Mouse (Mus musculus): Measurements from ENCODE around the gene Pheta2. TPM values are rescaled to one million over a fixed set of nuclear protein-coding genes. Genes with fewer than 3 reads are reported as not detected.

Gene Pheta2
- polyA plus RNA-seq (2015; fragmentation: Nextera tagmentation; extraction: Ambion mirVana), result 3.0 and 3.7 TPM in 2 replicates

DNA sequence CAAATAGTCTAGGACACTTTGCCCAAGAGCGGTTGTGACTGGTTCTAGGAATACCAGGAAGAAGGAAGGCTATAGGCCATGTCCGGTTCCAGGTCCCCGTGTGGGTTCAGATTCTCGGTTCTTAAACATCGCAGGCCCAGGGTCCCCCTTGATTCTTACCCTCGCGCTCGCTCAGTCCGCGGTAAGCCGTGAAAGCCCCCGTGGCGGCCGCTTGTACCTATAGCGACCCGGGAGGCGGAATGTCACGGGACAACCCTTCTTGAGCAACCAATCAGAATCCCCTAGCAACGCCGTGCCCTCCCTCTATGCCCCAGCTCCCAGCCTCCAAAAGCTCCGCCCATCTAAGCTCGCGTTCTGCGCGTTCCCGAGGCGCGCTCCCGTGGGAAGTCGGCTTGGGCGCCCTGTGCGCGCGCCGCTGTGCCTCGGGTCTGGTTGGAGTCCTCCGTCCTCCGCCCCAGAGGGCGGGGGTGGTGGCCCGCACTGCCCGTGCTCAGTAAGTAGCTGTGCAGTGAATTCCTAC is at the start of gene Pheta2, which contains the start of the genes Naga and Smdt1:
Pheta2 (plus strand) TSS at position 350 of the 520 bp plus-strand sequence.
Naga (minus strand) TSS at position 333 of the 520 bp plus-strand sequence.
Smdt1 (plus strand) TSS at position 367 of the 520 bp plus-strand sequence.
- peak within 1 kb of the TSS; percentile 58 for H3K4me3 ChIP-seq

DNA sequence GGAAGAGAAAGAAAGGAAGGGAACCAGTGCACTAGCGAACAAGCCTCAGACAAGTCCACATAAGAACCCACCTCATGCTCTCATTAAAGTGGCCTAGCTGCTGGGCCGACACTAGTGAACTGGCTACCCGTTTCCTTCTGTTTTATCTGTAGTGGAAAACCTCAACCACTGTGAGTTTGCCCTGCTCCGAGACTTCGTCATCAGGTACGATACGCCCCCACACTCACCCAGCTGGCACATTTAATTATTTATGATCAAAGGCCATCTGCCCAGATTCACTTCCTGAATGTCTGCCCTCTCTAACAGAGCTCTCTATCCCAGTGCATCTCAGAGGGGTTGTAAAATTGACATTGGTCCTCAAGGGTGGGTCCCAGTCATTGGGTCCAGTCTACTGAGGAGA is 48.5 kb upstream of the Pheta2 start:
- no peak for ATAC-seq (ENCODE audit: low read depth)
- Histone ChIP-seq H3K4me1 (replicated peaks) (peaks cover 28% of the 10 kb centered on the region), H3K9me3 (no peaks in the 10 kb centered on the region), H3K36me3 (peaks cover 78% of the 10 kb centered on the region), H3K4me3 (no peak overlapping the region), H3K4me2 (no peak overlapping the region), H3K9ac (no peak overlapping the region), H3K27ac (replicated peaks) (no peak overlapping the region), H3K27me3 (no peaks in the 10 kb centered on the region)
- WGBS, result 70% methylated on average over 7 of the region's 7 CpGs

More for the DNA sequence above, at the start of gene Pheta2, which contains the start of the genes Naga and Smdt1:
- Histone ChIP-seq H3K36me3 (peaks cover 21% of the 10 kb centered on the region), H3K27ac (replicated peaks) (peak within 1 kb of the TSS; percentile 28; the same call in 1 of the 2 replicates), H3K4me2 (peak within 1 kb of the TSS; percentile 65), H3K4me1 (replicated peaks) (peaks cover 39% of the 10 kb centered on the region), H3K9me3 (no peaks in the 10 kb centered on the region), H3K27me3 (peaks cover 25% of the 10 kb centered on the region), H3K9ac (peak within 1 kb of the TSS; percentile 73)
- ATAC-seq (ENCODE audit: low read depth), result peak; percentile 84
- WGBS, result under 1% methylated on average over 41 of the region's 41 CpGs

DNA sequence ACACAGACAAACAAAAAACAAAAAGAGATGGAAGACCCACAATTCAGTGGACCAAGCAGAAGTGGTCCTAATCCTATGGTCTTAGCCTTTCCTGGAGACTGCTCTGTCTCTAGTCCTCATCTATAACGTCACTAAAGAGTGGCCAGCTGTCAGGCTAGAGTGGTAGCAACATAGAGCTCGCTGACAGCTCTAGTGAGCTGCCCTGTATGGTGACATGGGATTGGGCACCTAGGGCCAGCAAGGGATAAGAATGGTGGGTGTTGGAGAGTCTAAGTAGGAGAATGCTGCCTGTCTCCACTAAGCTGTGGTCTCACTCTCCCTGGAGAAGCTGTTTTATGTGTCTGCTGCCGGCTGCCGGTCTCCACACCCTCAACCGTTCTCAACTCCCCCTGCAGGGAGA is 45.9 kb upstream of the Pheta2 start:
- peak; percentile 53 for ATAC-seq (ENCODE audit: low read depth)
- Histone ChIP-seq H3K27me3 (no peaks in the 10 kb centered on the region), H3K4me1 (replicated peaks) (peaks cover 28% of the 10 kb centered on the region), H3K9ac (peak overlapping the region; percentile 38; the same call in 1 of the 2 replicates), H3K36me3 (peaks cover 52% of the 10 kb centered on the region), H3K27ac (replicated peaks) (peak overlapping the region; percentile 78), H3K4me2 (peak overlapping the region; percentile 33), H3K9me3 (no peaks in the 10 kb centered on the region), H3K4me3 (no peak overlapping the region; the same call in 1 of the 2 replicates)
- 11% methylated on average over 5 of the region's 5 CpGs for WGBS

- Histone ChIP-seq H3K9me3 (no peaks in the 10 kb centered on the region), H3K9ac (peak overlapping the region; percentile 38; the same call in 1 of the 2 replicates), H3K4me1 (replicated peaks) (peaks cover 28% of the 10 kb centered on the region), H3K4me3 (no peak overlapping the region; the same call in 1 of the 2 replicates), H3K4me2 (peak overlapping the region; percentile 33), H3K36me3 (peaks cover 47% of the 10 kb centered on the region), H3K27ac (replicated peaks) (peak overlapping the region; percentile 78), H3K27me3 (no peaks in the 10 kb centered on the region)
- WGBS, result 1% methylated on average over 7 of the region's 7 CpGs
- peak; percentile 92 for ATAC-seq (ENCODE audit: low read depth)
Measured at GRCm38 (mm10) chr15:82293271-82293711, 45.5 kb upstream of the Pheta2 start.

- no peaks in the 10 kb centered on the region for H3K27me3 ChIP-seq
- H3K9me3 ChIP-seq, result no peaks in the 10 kb centered on the region
- peaks cover 39% of the 10 kb centered on the region for H3K36me3 ChIP-seq
- WGBS, result 39% methylated on average over 8 of the region's 8 CpGs
- H3K27ac ChIP-seq (replicated peaks), result peak overlapping the region; percentile 78
- no peak overlapping the region for H3K4me2 ChIP-seq
- ATAC-seq (ENCODE audit: low read depth), result peak; percentile 38; the same call in 1 of the 2 replicates
- H3K4me1 ChIP-seq (replicated peaks), result peaks cover 28% of the 10 kb centered on the region
- no peak overlapping the region for H3K9ac ChIP-seq
- H3K4me3 ChIP-seq, result no peak overlapping the region
Measured at GRCm38 (mm10) chr15:82294059-82294458, 44.7 kb upstream of the Pheta2 start.

DNA sequence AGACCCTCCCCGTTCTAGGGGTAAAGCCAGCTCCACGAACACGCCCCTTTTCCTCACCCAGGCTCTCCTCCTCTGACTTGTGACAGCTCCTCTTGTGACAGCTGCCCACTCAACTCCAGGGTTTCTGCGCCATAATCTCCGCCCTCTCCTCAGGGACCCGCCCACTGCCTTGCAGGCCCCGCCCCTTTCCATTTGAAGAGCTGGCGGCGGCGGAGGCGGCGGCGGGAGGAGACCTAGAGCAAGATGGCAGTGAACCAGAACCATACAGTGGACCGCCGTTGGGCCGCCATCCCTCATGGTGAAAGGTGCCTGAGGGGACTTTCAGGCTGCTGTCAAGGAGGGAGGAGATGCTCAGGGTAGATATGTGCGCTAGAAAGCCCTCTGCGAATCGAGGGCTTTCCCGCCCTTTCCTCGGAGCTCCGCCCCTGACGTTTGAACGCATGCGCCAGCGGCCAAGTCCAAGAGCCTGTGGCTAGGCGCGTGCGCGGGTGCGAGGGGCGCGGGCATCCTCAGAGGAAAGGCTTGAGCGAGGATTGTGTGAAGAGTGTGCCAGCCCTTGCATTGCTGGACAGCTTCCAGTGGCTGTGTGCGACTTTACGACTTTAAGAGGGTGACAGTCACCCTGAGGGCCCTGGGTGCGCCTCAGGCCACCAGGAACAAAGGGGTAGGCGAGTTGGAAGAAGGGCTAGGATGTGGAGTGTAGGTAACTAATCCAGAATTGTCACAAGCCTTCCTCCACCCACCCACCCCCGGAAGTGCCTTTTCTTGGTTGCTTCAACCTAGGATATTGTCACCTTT is 39.8 kb upstream of the Pheta2 start, which contains the start of gene Wbp2nl:
Wbp2nl (plus strand) TSS at position 191 of the 798 bp plus-strand sequence.
- 62% methylated on average over 39 of the region's 39 CpGs for WGBS

GRCm38 (mm10) chr15:82307107-82307506 is 31.6 kb upstream of the Pheta2 start:
- WGBS, result 81% methylated on average over 3 of the region's 3 CpGs
- H3K4me3 ChIP-seq, result no peak overlapping the region
- no peak overlapping the region for H3K9ac ChIP-seq
- H3K27ac ChIP-seq (replicated peaks), result no peak overlapping the region
- no peak for ATAC-seq (ENCODE audit: low read depth)
- no peaks in the 10 kb centered on the region for H3K27me3 ChIP-seq
- H3K4me2 ChIP-seq, result no peak overlapping the region
- no peaks in the 10 kb centered on the region for H3K9me3 ChIP-seq
- no peaks in the 10 kb centered on the region for H3K4me1 ChIP-seq (replicated peaks)
- no peaks in the 10 kb centered on the region for H3K36me3 ChIP-seq

More for the DNA sequence above, 39.8 kb upstream of the Pheta2 start, which contains the start of gene Wbp2nl:
- H3K36me3 ChIP-seq, result no peaks in the 10 kb centered on the region
- no peak for ATAC-seq (ENCODE audit: low read depth)
- H3K4me3 ChIP-seq, result no peak within 1 kb of the TSS
- H3K9ac ChIP-seq, result no peak within 1 kb of the TSS
- peak within 1 kb of the TSS; percentile 7; the same call in 1 of the 2 replicates for H3K4me2 ChIP-seq
- H3K27ac ChIP-seq (replicated peaks), result no peak within 1 kb of the TSS
- peaks cover 8% of the 10 kb centered on the region for H3K4me1 ChIP-seq (replicated peaks)
- H3K27me3 ChIP-seq, result no peaks in the 10 kb centered on the region
- H3K9me3 ChIP-seq, result no peaks in the 10 kb centered on the region

- Histone ChIP-seq H3K4me3 (no peak overlapping the region), H3K36me3 (no peaks in the 10 kb centered on the region), H3K9ac (no peak overlapping the region), H3K4me1 (replicated peaks) (no peaks in the 10 kb centered on the region), H3K27ac (replicated peaks) (no peak overlapping the region), H3K27me3 (no peaks in the 10 kb centered on the region), H3K9me3 (no peaks in the 10 kb centered on the region), H3K4me2 (no peak overlapping the region)
- WGBS, result 80% methylated on average over 3 of the region's 3 CpGs
- ATAC-seq (ENCODE audit: low read depth), result no peak
Measured at GRCm38 (mm10) chr15:82308416-82308815, 30.3 kb upstream of the Pheta2 start.

- Histone ChIP-seq H3K9ac (no peak overlapping the region), H3K27ac (replicated peaks) (no peak overlapping the region), H3K4me1 (replicated peaks) (no peaks in the 10 kb centered on the region; the same call in 1 of the 2 replicates), H3K27me3 (no peaks in the 10 kb centered on the region), H3K4me3 (no peak overlapping the region), H3K9me3 (no peaks in the 10 kb centered on the region), H3K36me3 (no peaks in the 10 kb centered on the region), H3K4me2 (no peak overlapping the region)
- WGBS, result 87% methylated on average over 6 of the region's 6 CpGs
- no peak for ATAC-seq (ENCODE audit: low read depth)
Measured at GRCm38 (mm10) chr15:82317839-82318238, 20.9 kb upstream of the Pheta2 start.

GRCm38 (mm10) chr15:82319613-82320012 is 19.1 kb upstream of the Pheta2 start:
- ATAC-seq (ENCODE audit: low read depth), result no peak

GRCm38 (mm10) chr15:82322195-82322594 is 16.5 kb upstream of the Pheta2 start:
- Histone ChIP-seq H3K9ac (no peak overlapping the region), H3K4me3 (no peak overlapping the region), H3K27me3 (no peaks in the 10 kb centered on the region), H3K36me3 (no peaks in the 10 kb centered on the region), H3K4me2 (no peak overlapping the region), H3K9me3 (no peaks in the 10 kb centered on the region), H3K4me1 (replicated peaks) (no peaks in the 10 kb centered on the region; the same call in 1 of the 2 replicates), H3K27ac (replicated peaks) (no peak overlapping the region)
- 68% methylated on average over 8 of the region's 8 CpGs for WGBS
- no peak for ATAC-seq (ENCODE audit: low read depth)

More at GRCm38 (mm10) chr15:82319613-82320012, 19.1 kb upstream of the Pheta2 start:
- WGBS, result 72% methylated on average over 1 of the region's 1 CpGs
- no peak overlapping the region for H3K9ac ChIP-seq
- no peaks in the 10 kb centered on the region for H3K27me3 ChIP-seq
- no peaks in the 10 kb centered on the region; the same call in 1 of the 2 replicates for H3K4me1 ChIP-seq (replicated peaks)
- H3K4me2 ChIP-seq, result no peak overlapping the region
- no peak overlapping the region for H3K4me3 ChIP-seq
- H3K36me3 ChIP-seq, result no peaks in the 10 kb centered on the region
- H3K27ac ChIP-seq (replicated peaks), result no peak overlapping the region
- no peaks in the 10 kb centered on the region for H3K9me3 ChIP-seq

DNA sequence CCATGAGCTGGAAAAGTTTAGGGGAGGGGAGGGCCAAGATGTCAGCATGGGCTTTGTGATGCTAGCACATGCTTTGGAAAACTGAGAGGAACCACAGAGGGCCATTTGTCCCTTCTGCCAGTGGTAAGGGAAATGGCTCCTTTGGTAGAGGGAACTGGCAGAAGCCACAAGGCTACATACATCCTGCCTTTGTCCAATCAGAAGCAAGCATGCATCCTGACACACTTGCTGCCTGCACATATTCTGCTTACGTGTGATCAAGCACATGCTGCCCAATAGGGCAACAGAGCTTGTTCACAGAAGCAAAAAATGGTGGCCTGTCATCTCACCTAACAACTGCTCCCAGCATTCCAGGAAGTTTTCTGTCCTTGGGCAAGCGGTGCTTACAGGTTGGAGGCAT is 13.4 kb upstream of the Pheta2 start:
- 70% methylated on average over 2 of the region's 2 CpGs for WGBS
- no peaks in the 10 kb centered on the region for H3K27me3 ChIP-seq
- H3K9me3 ChIP-seq, result no peaks in the 10 kb centered on the region
- no peak overlapping the region for H3K27ac ChIP-seq (replicated peaks)
- no peak overlapping the region for H3K9ac ChIP-seq
- H3K4me1 ChIP-seq (replicated peaks), result no peaks in the 10 kb centered on the region; the same call in 1 of the 2 replicates
- no peak overlapping the region for H3K4me3 ChIP-seq
- ATAC-seq (ENCODE audit: low read depth), result no peak
- no peak overlapping the region for H3K4me2 ChIP-seq
- peaks cover 13% of the 10 kb centered on the region; the same call in 1 of the 2 replicates for H3K36me3 ChIP-seq
